Mouse (Mus musculus): ENCODE results near the gene Gstm5. TPM values are rescaled to one million over a fixed set of nuclear protein-coding genes. Genes with fewer than 3 reads are reported as not detected.

The Gstm5 gene
- 84.8 TPM in 2 replicates for polyA plus RNA-seq (2015; fragmentation: Nextera tagmentation; extraction: Ambion mirVana)

GRCm38 (mm10) chr3:107895720-107896569 is at the start of gene Gstm5:
Gene Gstm5 (plus strand): TSS chr3:107895821.

GRCm38 (mm10) chr3:107877005-107877404 is 18.6 kb upstream of the Gstm5 start, which contains the start of gene Eps8l3:
Gene Eps8l3 (plus strand): TSS chr3:107877229.

GRCm38 (mm10) chr3:107931670-107932069 is 36.0 kb downstream of the Gstm5 start, which contains the start of gene Gstm7:
Gene Gstm7 (minus strand): TSS chr3:107931817.

GRCm38 (mm10) chr3:107943239-107943990 is 47.8 kb downstream of the Gstm5 start, which contains the start of gene Gstm6:
Gene Gstm6 (minus strand): TSS chr3:107943749.

Other genes starting within 250 kb of the Gstm5 start
- 39.2 and 41.9 TPM in 2 replicates for gene Ahcyl1, start 199.3 kb upstream of the Gstm5 start, polyA plus RNA-seq (2015; fragmentation: Nextera tagmentation; extraction: Ambion mirVana)
- gene Csf1, start 135.4 kb upstream of the Gstm5 start, polyA plus RNA-seq (2015; fragmentation: Nextera tagmentation; extraction: Ambion mirVana): 21.6 and 26.2 TPM in 2 replicates
- gene Eps8l3, start 18.6 kb upstream of the Gstm5 start, polyA plus RNA-seq (2015; fragmentation: Nextera tagmentation; extraction: Ambion mirVana): not detected in 2 replicates
- 1.8 and 2.5 TPM in 2 replicates for gene Gstm7, start 36.0 kb downstream of the Gstm5 start, polyA plus RNA-seq (2015; fragmentation: Nextera tagmentation; extraction: Ambion mirVana)
- 2.4 and 2.5 TPM in 2 replicates for gene Gstm6, start 47.9 kb downstream of the Gstm5 start, polyA plus RNA-seq (2015; fragmentation: Nextera tagmentation; extraction: Ambion mirVana)
- gene Gstm3, start 73.5 kb downstream of the Gstm5 start, polyA plus RNA-seq (2015; fragmentation: Nextera tagmentation; extraction: Ambion mirVana): 0.33 and 0.40 TPM in 2 replicates
- gene Gstm2, start 90.6 kb downstream of the Gstm5 start, polyA plus RNA-seq (2015; fragmentation: Nextera tagmentation; extraction: Ambion mirVana): 109 and 123 TPM in 2 replicates
- gene Gstm1, start 122.2 kb downstream of the Gstm5 start, polyA plus RNA-seq (2015; fragmentation: Nextera tagmentation; extraction: Ambion mirVana): 1,712 and 1,836 TPM in 2 replicates
- gene Gstm4, start 149.1 kb downstream of the Gstm5 start, polyA plus RNA-seq (2015; fragmentation: Nextera tagmentation; extraction: Ambion mirVana): 58.6 and 63.9 TPM in 2 replicates
- 14.9 and 16.5 TPM in 2 replicates for gene Ampd2, start 190.8 kb downstream of the Gstm5 start, polyA plus RNA-seq (2015; fragmentation: Nextera tagmentation; extraction: Ambion mirVana)
- gene Gnat2, start 197.0 kb downstream of the Gstm5 start, polyA plus RNA-seq (2015; fragmentation: Nextera tagmentation; extraction: Ambion mirVana): 0.28 and 0.45 TPM in 2 replicates